ENCODE assay signal across 23 mouse cellular contexts in the genomic region with DNA sequence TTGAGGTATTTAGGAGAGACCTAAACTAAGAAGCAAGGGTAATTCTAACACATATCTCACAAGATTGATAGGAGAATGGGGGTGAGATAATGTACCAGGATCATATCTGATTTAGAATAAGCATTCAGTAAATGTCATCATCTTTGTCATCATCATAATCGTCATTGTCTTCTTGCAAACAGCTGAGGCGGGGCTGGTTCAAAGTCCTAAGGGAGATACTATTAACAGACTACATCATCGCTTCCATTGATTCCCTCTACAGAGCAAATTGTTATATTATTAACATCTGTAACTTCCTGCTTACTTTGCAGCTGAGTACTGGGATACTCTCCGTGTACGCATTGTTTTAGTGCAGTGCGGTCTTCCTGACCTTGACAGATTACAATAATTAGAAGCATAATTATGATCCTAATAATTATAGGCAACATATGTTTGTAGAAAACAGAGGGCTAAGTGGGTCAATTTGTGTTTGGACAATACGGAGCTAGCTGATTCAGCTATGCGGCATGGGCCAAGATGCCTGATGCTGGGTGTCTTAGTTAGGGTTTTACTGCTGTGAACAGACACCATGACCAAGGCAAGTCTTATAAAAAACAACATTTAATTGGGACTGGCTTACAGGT. TPM values are rescaled to one million over a fixed set of nuclear protein-coding genes. Genes with fewer than 3 reads are reported as not detected.
DNase-seq lines count a peak whose midpoint lies in the region; ATAC-seq lines count a peak whose summit lies in the region.
"Had no signal": no experiment of that assay in that cellular context is flagged by ENCODE, and none has a peak within 500 bp of the region (broad histone marks: within the 10 kb centered on the region; RNA-seq: fewer than 3 reads in every experiment).

No protein-coding gene starts in this region.

- H3K4me3 ChIP-seq in hindbrain, embryonic 16.5 days (ENCODE audit: low read length): no peak overlapping the region
- no peak overlapping the region for H3K4me3 ChIP-seq in hindbrain, embryonic 13.5 days
- H3K4me3 ChIP-seq: embryonic facial prominence, embryonic 13.5 days; embryonic facial prominence, embryonic 15.5 days; erythroblast, embryonic 14.5 days; forebrain, embryonic 10.5 days; forebrain, embryonic 12.5 days had no signal

- no peaks in the 10 kb centered on the region for H3K36me3 ChIP-seq in hindbrain, embryonic 16.5 days (ENCODE audit: control insufficient read depth, insufficient read depth, low read length)
- H3K36me3 ChIP-seq in hindbrain, embryonic 13.5 days: no peaks in the 10 kb centered on the region
- H3K36me3 ChIP-seq: embryonic facial prominence, embryonic 13.5 days; embryonic facial prominence, embryonic 15.5 days; forebrain, embryonic 10.5 days; forebrain, embryonic 12.5 days had no signal

- no peaks in the 10 kb centered on the region for H3K4me1 ChIP-seq in hindbrain, embryonic 16.5 days (ENCODE audit: control insufficient read depth, insufficient read depth, low read depth, low read length)
- no peaks in the 10 kb centered on the region for H3K4me1 ChIP-seq in hindbrain, embryonic 13.5 days (replicated peaks)
- H3K4me1 ChIP-seq: embryonic facial prominence, embryonic 13.5 days; embryonic facial prominence, embryonic 15.5 days; forebrain, embryonic 10.5 days; forebrain, embryonic 12.5 days had no signal

- ATAC-seq in hindbrain, embryonic 16.5 days: peak; percentile 24; the same call in 1 of the 2 replicates
- ATAC-seq in hindbrain, embryonic 13.5 days (ENCODE audit: low FRiP score): no peak
- ATAC-seq: forebrain, embryonic 14.5 days had no signal

- WGBS in hindbrain, embryonic 16.5 days: 76% methylated on average over 8 of the region's 8 CpGs
- WGBS in hindbrain, embryonic 13.5 days: 73% methylated on average over 8 of the region's 8 CpGs

- no peaks in the 10 kb centered on the region for H3K27me3 ChIP-seq in hindbrain, embryonic 16.5 days (replicated peaks; ENCODE audit: control insufficient read depth, insufficient read depth, low read length)
- no peaks in the 10 kb centered on the region for H3K27me3 ChIP-seq in hindbrain, embryonic 13.5 days
- H3K27me3 ChIP-seq: embryonic facial prominence, embryonic 13.5 days; embryonic facial prominence, embryonic 15.5 days; forebrain, embryonic 12.5 days had no signal

- H3K4me2 ChIP-seq in hindbrain, embryonic 16.5 days (ENCODE audit: low read length): no peak overlapping the region
- no peak overlapping the region for H3K4me2 ChIP-seq in hindbrain, embryonic 13.5 days
- H3K4me2 ChIP-seq: embryonic facial prominence, embryonic 13.5 days; embryonic facial prominence, embryonic 15.5 days; forebrain, embryonic 12.5 days had no signal

- no peak overlapping the region for H3K9ac ChIP-seq in hindbrain, embryonic 16.5 days (ENCODE audit: low read depth, low read length)
- no peak overlapping the region for H3K9ac ChIP-seq in hindbrain, embryonic 13.5 days
- H3K9ac ChIP-seq: embryonic facial prominence, embryonic 13.5 days; embryonic facial prominence, embryonic 15.5 days; forebrain, embryonic 12.5 days had no signal

- peak; percentile 2 for DNase-seq in lung, postnatal 10 days
- DNase-seq in lung, postnatal 14 days: no peak
- DNase-seq in retina, postnatal 1 day: peak; percentile 50
- DNase-seq in retina, embryonic 14.5 days (ENCODE audit: low spot score): no peak
- DNase-seq: adrenal gland, adult 2 months; adrenal gland, postnatal 10 days; adrenal gland, postnatal 25 days; cerebellum, adult 11 months; cerebellum, adult 18-20 months; cerebellum, adult 8-10 months; cerebellum, adult 9-11 months; cerebellum, postnatal 14 days; cerebellum, postnatal 36 days; embryo, embryonic 11 days had no signal

- no peak overlapping the region for H3K27ac ChIP-seq in hindbrain, embryonic 16.5 days (ENCODE audit: low read depth, low read length)
- H3K27ac ChIP-seq in hindbrain, embryonic 13.5 days: no peak overlapping the region
- H3K27ac ChIP-seq: embryonic facial prominence, embryonic 13.5 days; embryonic facial prominence, embryonic 15.5 days; forebrain, embryonic 10.5 days; forebrain, embryonic 12.5 days had no signal

- no peaks in the 10 kb centered on the region for H3K9me3 ChIP-seq in hindbrain, embryonic 16.5 days (ENCODE audit: control insufficient read depth, low read length)
- no peaks in the 10 kb centered on the region for H3K9me3 ChIP-seq in hindbrain, embryonic 13.5 days
- H3K9me3 ChIP-seq: embryonic facial prominence, embryonic 13.5 days; embryonic facial prominence, embryonic 15.5 days; forebrain, embryonic 10.5 days; forebrain, embryonic 12.5 days had no signal

RNA-seq across cellular contexts. Expression of gene Gpr65, which starts 49.4 kb away (rescaled TPM):
- 0.24 and 0.31 TPM in 2 replicates for polyA plus RNA-seq in hindbrain, embryonic 16.5 days (2015; fragmentation: Nextera tagmentation; extraction: Ambion mirVana)
- 0.30 and 0.44 TPM in 2 replicates for polyA plus RNA-seq in hindbrain, embryonic 13.5 days (2015; fragmentation: Nextera tagmentation; extraction: Ambion mirVana)
- polyA plus RNA-seq: C2C12; erythroblast, embryonic 14.5 days had no signal

RNA-seq across cellular contexts. Expression of gene Galc, which starts 58.6 kb away (rescaled TPM):
- polyA plus RNA-seq in hindbrain, embryonic 16.5 days (2015; fragmentation: Nextera tagmentation; extraction: Ambion mirVana): 10.6 and 11.7 TPM in 2 replicates
- polyA plus RNA-seq in hindbrain, embryonic 13.5 days (2015; fragmentation: Nextera tagmentation; extraction: Ambion mirVana): 11.3 and 12.5 TPM in 2 replicates
- polyA plus RNA-seq: erythroblast, embryonic 14.5 days had no signal

Comparison
In these comparisons a context has a peak if more than half of its experiments do, and no peak if none do; other contexts are left out.
1. DNase-seq: peak in lung, postnatal 10 days (single experiment) and retina, postnatal 1 day (single experiment); none in lung, postnatal 14 days (single experiment) and retina, embryonic 14.5 days (single experiment).